Mouse (Mus musculus) limb, embryonic 13.5 days (tissue): ENCODE results near the gene Dcpp1. TPM values are rescaled to one million over a fixed set of nuclear protein-coding genes. Genes with fewer than 3 reads are reported as not detected.

Source experiments
- polyA plus RNA-seq: library from polyadenylated mRNA; unstranded; fragments of >200 nt; fragmentation: Nextera tagmentation; extraction: Ambion mirVana; gene quantifications from 2 replicates; pipeline ENCODE4 v1.2.1, GENCODE M21; 2015

Gene Dcpp1
- polyA plus RNA-seq, 1 experiment from 2014 or later, result not detected

Other genes with a start within 250 kb of the Dcpp1 start
- 0.81 and 1.0 TPM in 2 replicates for gene Mmp25, start 235.6 kb upstream of the Dcpp1 start, polyA plus RNA-seq
- gene Bicdl2, start 220.4 kb upstream of the Dcpp1 start, polyA plus RNA-seq, result 1.7 and 2.2 TPM in 2 replicates
- gene Hcfc1r1, start 207.3 kb upstream of the Dcpp1 start, polyA plus RNA-seq, result 65.0 and 66.9 TPM in 2 replicates
- gene Thoc6, start 207.0 kb upstream of the Dcpp1 start, polyA plus RNA-seq, result 45.6 and 48.4 TPM in 2 replicates
- 15.4 and 17.1 TPM in 2 replicates for gene Tnfrsf12a, start 203.4 kb upstream of the Dcpp1 start, polyA plus RNA-seq
- gene Cldn6, start 201.6 kb upstream of the Dcpp1 start, polyA plus RNA-seq, result 16.8 and 19.8 TPM in 2 replicates
- gene Cldn9, start 196.8 kb upstream of the Dcpp1 start, polyA plus RNA-seq, result 8.3 and 10.1 TPM in 2 replicates
- gene 1520401A03Rik, start 158.1 kb upstream of the Dcpp1 start, polyA plus RNA-seq, result 2.3 and 3.0 TPM in 2 replicates
- 47.5 and 52.8 TPM in 2 replicates for gene Pkmyt1, start 154.5 kb upstream of the Dcpp1 start, polyA plus RNA-seq
- gene Paqr4, start 140.0 kb upstream of the Dcpp1 start, polyA plus RNA-seq, result 15.5 and 16.1 TPM in 2 replicates
- gene Kremen2, start 135.0 kb upstream of the Dcpp1 start, polyA plus RNA-seq, result 39.5 and 46.3 TPM in 2 replicates
- 103 and 107 TPM in 2 replicates for gene Flywch1, start 109.3 kb upstream of the Dcpp1 start, polyA plus RNA-seq
- gene Flywch2, start 94.8 kb upstream of the Dcpp1 start, polyA plus RNA-seq, result 68.0 and 70.5 TPM in 2 replicates
- gene Srrm2, start 90.3 kb upstream of the Dcpp1 start, polyA plus RNA-seq, result 606 and 615 TPM in 2 replicates
- gene Elob, start 51.7 kb upstream of the Dcpp1 start, polyA plus RNA-seq, result 1,219 and 1,256 TPM in 2 replicates
- gene Prss33, start 44.8 kb upstream of the Dcpp1 start, polyA plus RNA-seq, result not detected in 2 replicates
- gene Prss32, start 37.0 kb upstream of the Dcpp1 start, polyA plus RNA-seq, result not detected in 2 replicates
- gene Prss41, start 36.7 kb upstream of the Dcpp1 start, polyA plus RNA-seq, result 1.7 and 2.4 TPM in 2 replicates
- gene Prss21, start 12.8 kb upstream of the Dcpp1 start, polyA plus RNA-seq, result not detected in 2 replicates
- gene Dcpp2, start within 50 bp of the Dcpp1 start, polyA plus RNA-seq, result not detected in 2 replicates
- not detected in 2 replicates for gene Dcpp3, start 36.6 kb downstream of the Dcpp1 start, polyA plus RNA-seq
- gene Sbp, start 60.8 kb downstream of the Dcpp1 start, polyA plus RNA-seq, result not detected in 2 replicates
- not detected in 2 replicates for gene Sbpl, start 74.4 kb downstream of the Dcpp1 start, polyA plus RNA-seq
- not detected in 2 replicates for gene Prss30, start 99.7 kb downstream of the Dcpp1 start, polyA plus RNA-seq
- gene Prss22, start 117.2 kb downstream of the Dcpp1 start, polyA plus RNA-seq, result 0.47 and 0.60 TPM in 2 replicates
- 0.52 and 0.55 TPM in 2 replicates for gene Prss27, start 157.3 kb downstream of the Dcpp1 start, polyA plus RNA-seq
- gene Kctd5, start 192.6 kb downstream of the Dcpp1 start, polyA plus RNA-seq, result 75.7 and 77.4 TPM in 2 replicates